Mouse (Mus musculus): Measurements from ENCODE around the gene Lmntd2. TPM values are rescaled to one million over a fixed set of nuclear protein-coding genes. Genes with fewer than 3 reads are reported as not detected.
A peak's percentile ranks its signal among the peaks of the same experiment; 100 is the strongest.

Lmntd2 gene
- polyA plus RNA-seq, 1 experiment from 2014 or later: 2.5 TPM

DNA sequence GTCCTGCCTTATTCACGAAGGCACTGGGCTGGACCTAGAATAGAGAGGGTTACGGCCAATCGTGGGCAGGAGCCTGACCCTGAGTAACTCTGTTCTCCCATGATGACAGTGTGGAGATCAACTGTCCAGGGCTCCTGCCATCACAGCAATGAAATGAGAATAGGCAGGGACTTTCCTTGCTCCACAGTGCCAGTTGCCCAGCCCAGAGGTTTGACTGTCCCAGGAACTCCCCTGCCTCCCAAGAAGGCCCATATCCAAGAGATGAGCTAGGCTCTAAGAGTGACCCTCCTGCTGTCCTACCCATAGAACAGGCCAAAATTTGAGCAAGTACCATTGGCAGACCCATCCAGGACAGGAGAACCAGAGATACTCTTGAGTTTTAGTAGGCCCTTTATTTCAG lies 25.1 kb downstream of the Lmntd2 start:
- Histone ChIP-seq H3K4me2 (no peak overlapping the region), H3K9ac (ENCODE audit: low read length) (no peak overlapping the region), H3K27me3 (ENCODE audit: control insufficient read depth, insufficient read depth, low read length) (no peaks in the 10 kb centered on the region), H3K4me1 (ENCODE audit: control insufficient read depth, insufficient read depth, low read length) (peaks cover 8% of the 10 kb centered on the region), H3K36me3 (ENCODE audit: control insufficient read depth, insufficient read depth, low read length) (peaks cover 4% of the 10 kb centered on the region; the same call in 1 of the 2 replicates), H3K9me3 (ENCODE audit: control insufficient read depth, low read length) (no peaks in the 10 kb centered on the region), H3K27ac (ENCODE audit: low read depth, low read length) (no peak overlapping the region), H3K4me3 (ENCODE audit: low read depth, low read length) (no peak overlapping the region)
- no peak for DNase-seq (ENCODE audit: low spot score, missing footprints)
- WGBS: 89% methylated on average over 3 of the region's 3 CpGs
- ATAC-seq (ENCODE audit: low FRiP score): no peak

DNA sequence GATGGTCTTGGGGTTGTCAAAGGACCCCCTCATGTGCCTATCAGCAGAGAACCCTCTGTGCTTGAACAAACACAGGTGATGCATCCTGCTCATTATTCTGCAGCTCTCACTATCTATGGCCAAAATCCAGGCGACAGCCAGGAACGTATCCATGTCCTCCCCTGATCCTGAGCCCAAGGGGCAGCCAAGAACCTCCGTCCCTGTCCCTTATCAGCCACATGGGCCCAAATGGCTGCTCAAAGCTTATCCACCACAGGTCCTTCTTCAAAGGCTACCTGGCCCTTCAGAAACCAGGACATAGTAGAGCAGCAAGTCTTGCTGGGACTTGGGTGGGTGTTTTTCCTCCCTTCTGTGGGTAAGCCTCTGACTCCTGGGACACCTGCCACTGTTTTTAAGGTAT lies 25.7 kb downstream of the Lmntd2 start:
- H3K4me2 ChIP-seq: no peak overlapping the region
- H3K9me3 ChIP-seq (ENCODE audit: control insufficient read depth, low read length): no peaks in the 10 kb centered on the region
- ATAC-seq (ENCODE audit: low FRiP score): no peak
- no peak for DNase-seq (ENCODE audit: low spot score, missing footprints)
- no peak overlapping the region for H3K4me3 ChIP-seq (ENCODE audit: low read depth, low read length)
- no peak overlapping the region for H3K27ac ChIP-seq (ENCODE audit: low read depth, low read length)
- H3K9ac ChIP-seq (ENCODE audit: low read length): no peak overlapping the region
- no peaks in the 10 kb centered on the region for H3K27me3 ChIP-seq (ENCODE audit: control insufficient read depth, insufficient read depth, low read length)
- H3K36me3 ChIP-seq (ENCODE audit: control insufficient read depth, insufficient read depth, low read length): peaks cover 4% of the 10 kb centered on the region; the same call in 1 of the 2 replicates
- WGBS: 88% methylated on average over 3 of the region's 3 CpGs
- H3K4me1 ChIP-seq (ENCODE audit: control insufficient read depth, insufficient read depth, low read length): peaks cover 8% of the 10 kb centered on the region

DNA sequence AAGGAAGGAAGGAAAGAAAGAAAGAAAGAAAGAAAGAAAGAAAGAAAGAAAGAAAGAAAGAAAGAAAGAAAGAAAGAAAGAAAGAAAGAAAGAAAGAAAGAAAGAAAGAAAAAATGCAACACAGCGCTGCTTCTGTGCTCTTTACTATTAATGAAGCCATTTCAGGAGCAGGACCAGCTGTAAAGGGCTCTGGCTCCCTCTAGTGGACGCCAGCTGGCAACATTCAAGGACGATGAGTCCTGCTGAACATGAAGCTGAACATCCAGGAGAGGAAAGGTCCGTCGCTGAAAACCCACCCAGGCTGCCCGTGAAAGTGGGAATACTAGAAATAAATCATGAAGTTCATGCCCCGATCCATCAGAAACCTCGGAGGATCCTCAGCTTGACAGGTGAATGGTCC lies 37.7 kb downstream of the Lmntd2 start:
- H3K4me3 ChIP-seq (ENCODE audit: low read depth, low read length): no peak overlapping the region
- no peak overlapping the region for H3K9ac ChIP-seq (ENCODE audit: low read length)
- peaks cover 8% of the 10 kb centered on the region for H3K4me1 ChIP-seq (ENCODE audit: control insufficient read depth, insufficient read depth, low read length)
- no peaks in the 10 kb centered on the region for H3K36me3 ChIP-seq (ENCODE audit: control insufficient read depth, insufficient read depth, low read length)
- H3K27me3 ChIP-seq (ENCODE audit: control insufficient read depth, insufficient read depth, low read length): no peaks in the 10 kb centered on the region
- no peaks in the 10 kb centered on the region for H3K9me3 ChIP-seq (ENCODE audit: control insufficient read depth, low read length)
- ATAC-seq (ENCODE audit: low FRiP score) (no peak), DNase-seq (ENCODE audit: low spot score, missing footprints) (peak; percentile 95)
- H3K4me2 ChIP-seq: no peak overlapping the region
- no peak overlapping the region for H3K27ac ChIP-seq (ENCODE audit: low read depth, low read length)
- WGBS: 3% methylated on average over 8 of the region's 8 CpGs

DNA sequence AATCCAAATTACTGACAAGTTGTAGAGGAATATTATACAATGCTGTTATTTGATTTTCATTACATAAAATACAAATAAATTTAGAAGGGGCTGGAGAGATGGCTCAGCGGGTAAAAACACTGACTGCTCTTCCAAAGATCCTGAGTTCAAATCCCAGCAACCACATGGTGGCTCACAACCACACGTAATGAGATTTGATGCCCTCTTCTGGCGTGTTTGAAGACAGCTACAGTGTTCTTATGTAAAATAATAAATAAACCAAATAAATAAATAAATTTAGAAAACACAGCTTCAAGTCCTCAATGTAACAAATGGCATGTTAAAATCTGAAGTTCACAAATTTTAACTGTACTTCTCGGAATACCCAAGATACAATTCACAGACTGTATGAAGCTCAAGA lies 38.8 kb downstream of the Lmntd2 start:
- ATAC-seq (ENCODE audit: low FRiP score): no peak
- H3K27me3 ChIP-seq (ENCODE audit: control insufficient read depth, insufficient read depth, low read length): no peaks in the 10 kb centered on the region
- H3K4me3 ChIP-seq (ENCODE audit: low read depth, low read length): no peak overlapping the region
- 81% methylated on average over 4 of the region's 4 CpGs for WGBS
- no peak overlapping the region for H3K9ac ChIP-seq (ENCODE audit: low read length)
- no peaks in the 10 kb centered on the region for H3K36me3 ChIP-seq (ENCODE audit: control insufficient read depth, insufficient read depth, low read length)
- H3K9me3 ChIP-seq (ENCODE audit: control insufficient read depth, low read length): no peaks in the 10 kb centered on the region
- H3K4me1 ChIP-seq (ENCODE audit: control insufficient read depth, insufficient read depth, low read length): peaks cover 8% of the 10 kb centered on the region
- DNase-seq (ENCODE audit: low spot score, missing footprints): no peak
- no peak overlapping the region for H3K4me2 ChIP-seq
- H3K27ac ChIP-seq (ENCODE audit: low read depth, low read length): no peak overlapping the region

DNA sequence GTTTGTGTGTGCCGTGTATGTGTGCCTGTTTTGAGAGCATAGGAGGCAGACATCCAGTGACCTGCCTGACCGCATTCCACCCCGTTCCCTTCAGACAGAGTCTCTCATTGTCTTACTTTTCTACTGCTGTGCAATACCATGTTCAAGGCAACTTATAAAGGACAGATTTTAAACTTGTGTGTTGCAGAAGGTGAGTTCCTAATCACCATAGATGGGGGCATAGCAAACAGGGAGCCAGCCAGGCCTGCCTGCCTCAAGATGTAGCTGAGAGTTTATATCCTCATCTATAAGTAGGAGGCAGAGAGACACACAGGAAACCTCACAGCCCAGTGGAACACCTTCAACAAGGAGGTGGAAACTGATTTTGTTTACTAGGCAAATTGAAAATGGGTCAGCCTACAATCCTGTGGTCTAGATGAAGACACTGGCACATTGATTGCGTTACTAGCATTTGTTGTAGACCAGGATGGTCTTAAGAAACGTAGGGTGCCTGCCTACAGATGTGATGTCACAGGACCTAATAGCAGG lies 40.5 kb downstream of the Lmntd2 start:
- Histone ChIP-seq H3K27ac (ENCODE audit: low read depth, low read length) (no peak overlapping the region; the same call in 1 of the 2 replicates), H3K9me3 (ENCODE audit: control insufficient read depth, low read length) (no peaks in the 10 kb centered on the region), H3K4me2 (peak overlapping the region; percentile 67), H3K9ac (ENCODE audit: low read length) (peak overlapping the region; percentile 75), H3K36me3 (ENCODE audit: control insufficient read depth, insufficient read depth, low read length) (no peaks in the 10 kb centered on the region), H3K4me3 (ENCODE audit: low read depth, low read length) (peak overlapping the region; percentile 43; the same call in 1 of the 2 replicates), H3K27me3 (ENCODE audit: control insufficient read depth, insufficient read depth, low read length) (no peaks in the 10 kb centered on the region), H3K4me1 (ENCODE audit: control insufficient read depth, insufficient read depth, low read length) (peaks cover 8% of the 10 kb centered on the region)
- 89% methylated on average over 5 of the region's 5 CpGs for WGBS
- DNase-seq (ENCODE audit: low spot score, missing footprints): peak; percentile 85
- no peak for ATAC-seq (ENCODE audit: low FRiP score)

DNA sequence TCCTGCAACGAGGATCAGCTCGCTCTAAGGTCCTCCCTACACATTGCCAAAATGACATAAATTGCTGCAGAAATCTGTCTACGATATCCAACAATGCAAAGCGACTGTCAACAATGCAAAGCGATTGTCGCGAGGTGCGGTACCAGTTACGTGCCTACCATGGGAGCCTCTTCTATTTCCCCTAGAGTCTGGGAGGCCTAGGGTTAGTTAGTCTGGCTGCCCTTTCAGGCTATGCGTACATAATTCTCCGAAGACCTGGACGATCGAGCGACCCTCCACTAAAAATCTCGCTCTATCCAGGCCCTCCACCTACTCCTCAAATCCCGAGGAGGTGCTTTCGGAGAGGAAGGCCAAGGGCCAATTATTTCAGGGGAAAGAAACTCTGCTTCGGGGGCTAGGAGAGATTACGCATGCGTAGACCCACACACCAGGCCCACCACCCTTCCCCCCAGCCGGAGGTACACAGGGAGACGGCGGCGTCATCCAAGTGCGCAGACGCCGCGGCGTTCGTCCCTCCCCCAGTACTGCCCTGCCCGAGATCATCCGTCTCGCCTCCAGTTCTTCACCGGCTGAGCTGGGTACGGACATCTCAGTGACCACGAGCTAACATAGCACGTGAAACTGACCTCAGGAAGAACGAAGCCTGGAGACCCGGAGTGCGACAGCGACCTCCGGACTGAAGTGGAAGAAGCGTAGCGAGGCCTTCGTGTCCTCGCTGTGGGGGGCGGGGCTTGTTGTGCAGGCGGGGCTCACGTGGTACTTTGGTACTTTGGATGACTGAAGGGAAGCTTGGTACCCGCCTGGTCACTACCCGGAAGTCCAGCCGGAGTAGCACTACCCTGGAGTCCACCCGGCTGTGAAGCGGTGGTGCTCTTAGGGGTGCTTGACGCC lies 41.5 kb downstream of the Lmntd2 start, which contains the start of gene Rnh1:
TSS of gene Rnh1 (minus strand) at position 742 of the 891 bp plus-strand sequence.
- Histone ChIP-seq H3K4me3 (ENCODE audit: low read depth, low read length) (peak within 1 kb of the TSS; percentile 43), H3K4me2 (peak within 1 kb of the TSS; percentile 67), H3K27ac (ENCODE audit: low read depth, low read length) (peak within 1 kb of the TSS; percentile 82), H3K27me3 (ENCODE audit: control insufficient read depth, insufficient read depth, low read length) (no peaks in the 10 kb centered on the region), H3K36me3 (ENCODE audit: control insufficient read depth, insufficient read depth, low read length) (no peaks in the 10 kb centered on the region), H3K9me3 (ENCODE audit: control insufficient read depth, low read length) (no peaks in the 10 kb centered on the region), H3K9ac (ENCODE audit: low read length) (peak within 1 kb of the TSS; percentile 75), H3K4me1 (ENCODE audit: control insufficient read depth, insufficient read depth, low read length) (peaks cover 13% of the 10 kb centered on the region)
- DNase-seq (ENCODE audit: low spot score, missing footprints) (peak; percentile 99), ATAC-seq (ENCODE audit: low FRiP score) (peak; percentile 98)
- WGBS: 4% methylated on average over 54 of the region's 55 CpGs

DNA sequence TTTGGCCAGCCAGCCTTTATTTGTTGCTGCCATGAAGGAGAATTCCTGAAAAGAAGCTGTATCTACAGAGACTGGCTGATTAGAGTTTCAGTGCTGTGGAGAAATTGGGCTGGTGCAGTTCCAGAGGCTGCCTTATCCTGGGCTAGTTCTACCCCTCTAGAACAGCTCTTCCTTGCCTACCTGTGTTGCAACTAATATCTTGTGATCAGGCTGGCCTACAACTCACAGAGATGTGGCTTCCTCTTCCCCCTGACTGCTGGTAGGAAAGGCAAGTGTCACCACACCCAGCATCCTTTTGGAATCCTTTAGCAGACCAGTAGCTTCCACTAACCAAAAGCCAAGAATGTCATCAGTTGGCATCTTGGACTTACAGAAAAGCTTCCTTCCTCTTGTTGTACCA lies 44.0 kb downstream of the Lmntd2 start:
- no peak overlapping the region for H3K4me3 ChIP-seq (ENCODE audit: low read depth, low read length)
- H3K27ac ChIP-seq (ENCODE audit: low read depth, low read length): no peak overlapping the region
- no peak overlapping the region for H3K4me2 ChIP-seq
- H3K36me3 ChIP-seq (ENCODE audit: control insufficient read depth, insufficient read depth, low read length): no peaks in the 10 kb centered on the region
- no peak overlapping the region for H3K9ac ChIP-seq (ENCODE audit: low read length)
- peaks cover 13% of the 10 kb centered on the region for H3K4me1 ChIP-seq (ENCODE audit: control insufficient read depth, insufficient read depth, low read length)
- H3K9me3 ChIP-seq (ENCODE audit: control insufficient read depth, low read length): no peaks in the 10 kb centered on the region
- DNase-seq (ENCODE audit: low spot score, missing footprints): no peak
- no peaks in the 10 kb centered on the region for H3K27me3 ChIP-seq (ENCODE audit: control insufficient read depth, insufficient read depth, low read length)
- ATAC-seq (ENCODE audit: low FRiP score): no peak

DNA sequence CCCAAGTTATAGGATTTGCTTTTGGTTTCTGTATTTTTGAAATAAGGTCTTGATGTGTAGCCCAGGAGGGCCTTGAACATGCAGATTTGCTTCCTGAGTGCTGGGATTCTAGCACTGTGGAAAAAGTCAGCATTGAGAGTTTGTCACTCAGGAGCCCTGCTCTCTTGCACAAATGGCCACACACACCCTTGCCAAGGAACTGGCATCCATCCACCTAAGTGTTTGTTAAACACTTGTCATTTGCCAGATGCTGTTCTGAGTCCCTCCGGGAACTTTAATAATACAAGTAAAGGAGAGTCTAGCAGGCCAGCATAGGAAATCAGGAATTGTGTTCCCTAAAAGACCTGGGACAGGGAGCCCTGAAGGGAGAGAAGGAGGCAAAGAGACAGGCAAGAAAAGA lies 44.6 kb downstream of the Lmntd2 start:
- H3K27me3 ChIP-seq (ENCODE audit: control insufficient read depth, insufficient read depth, low read length): no peaks in the 10 kb centered on the region
- H3K4me2 ChIP-seq: no peak overlapping the region
- no peaks in the 10 kb centered on the region for H3K36me3 ChIP-seq (ENCODE audit: control insufficient read depth, insufficient read depth, low read length)
- H3K9me3 ChIP-seq (ENCODE audit: control insufficient read depth, low read length): no peaks in the 10 kb centered on the region
- 97% methylated on average over 1 of the region's 1 CpGs for WGBS
- DNase-seq (ENCODE audit: low spot score, missing footprints) (no peak), ATAC-seq (ENCODE audit: low FRiP score) (no peak)
- peaks cover 13% of the 10 kb centered on the region for H3K4me1 ChIP-seq (ENCODE audit: control insufficient read depth, insufficient read depth, low read length)
- no peak overlapping the region for H3K9ac ChIP-seq (ENCODE audit: low read length)
- H3K27ac ChIP-seq (ENCODE audit: low read depth, low read length): no peak overlapping the region
- H3K4me3 ChIP-seq (ENCODE audit: low read depth, low read length): no peak overlapping the region

DNA sequence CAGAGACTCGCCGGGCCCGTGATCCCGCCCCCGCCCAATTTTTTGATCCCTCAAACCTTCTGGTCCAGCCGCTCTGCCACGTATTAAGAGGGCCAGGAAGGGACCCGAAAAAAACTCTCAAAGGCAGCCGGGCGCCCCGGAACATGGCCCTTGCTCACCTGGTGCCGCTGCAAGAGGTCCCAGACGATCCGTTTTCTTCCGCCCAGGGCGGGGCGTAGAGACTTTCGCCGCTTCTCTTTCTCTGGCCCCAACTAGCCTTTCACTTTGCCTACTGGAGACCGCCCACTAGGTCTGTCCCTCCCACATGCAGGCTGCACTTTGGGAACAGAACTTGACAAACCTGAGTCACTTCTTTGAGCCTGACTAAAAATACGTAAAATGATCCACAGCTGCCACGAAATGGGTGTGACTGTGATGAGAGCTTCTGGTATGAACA lies 45.3 kb downstream of the Lmntd2 start:
- peak overlapping the region; percentile 29 for H3K4me3 ChIP-seq (ENCODE audit: low read depth, low read length)
- no peaks in the 10 kb centered on the region for H3K9me3 ChIP-seq (ENCODE audit: control insufficient read depth, low read length)
- H3K4me2 ChIP-seq: peak overlapping the region; percentile 52
- H3K27me3 ChIP-seq (ENCODE audit: control insufficient read depth, insufficient read depth, low read length): no peaks in the 10 kb centered on the region
- no peaks in the 10 kb centered on the region for H3K36me3 ChIP-seq (ENCODE audit: control insufficient read depth, insufficient read depth, low read length)
- DNase-seq (ENCODE audit: low spot score, missing footprints): peak; percentile 84
- 2% methylated on average over 22 of the region's 22 CpGs for WGBS
- peak overlapping the region; percentile 67 for H3K9ac ChIP-seq (ENCODE audit: low read length)
- H3K4me1 ChIP-seq (ENCODE audit: control insufficient read depth, insufficient read depth, low read length): peaks cover 13% of the 10 kb centered on the region
- no peak overlapping the region for H3K27ac ChIP-seq (ENCODE audit: low read depth, low read length)
- no peak for ATAC-seq (ENCODE audit: low FRiP score)

Data from midbrain, embryonic 11.5 days (tissue).